Mouse (Mus musculus) right cerebral cortex, postnatal 36 days (tissue): ENCODE measurements around the gene Ube2v1.

Experiments
- DNase-seq, 2 experiments: peaks; one replicate each; pipeline ENCODE4 v3.0.0; 2022; ENCODE audit warnings: low spot score in 2 of 2, mixed read lengths in 1 of 2

The Ube2v1 gene

DNA sequence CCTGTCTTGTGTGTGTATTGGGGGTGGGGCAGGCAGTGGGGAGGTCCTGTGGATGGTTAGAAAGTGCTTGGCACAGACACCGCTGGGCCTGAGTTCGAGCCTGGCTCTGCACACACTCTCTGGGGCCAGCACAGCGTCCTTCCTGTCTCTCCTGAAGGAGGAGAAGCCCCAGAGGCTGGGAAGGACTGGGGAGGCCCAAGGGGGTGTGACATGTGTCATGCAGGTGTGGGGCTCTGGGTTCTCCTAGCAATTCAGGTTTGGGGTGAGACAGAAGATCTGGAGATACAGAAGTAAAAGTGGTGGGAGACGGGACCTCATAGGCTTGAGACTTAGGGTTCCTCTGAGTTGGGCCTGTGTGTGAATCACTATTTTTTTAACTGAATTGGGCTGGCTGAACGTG is 68.9 kb downstream of the Ube2v1 start:
- no peak for DNase-seq

DNA sequence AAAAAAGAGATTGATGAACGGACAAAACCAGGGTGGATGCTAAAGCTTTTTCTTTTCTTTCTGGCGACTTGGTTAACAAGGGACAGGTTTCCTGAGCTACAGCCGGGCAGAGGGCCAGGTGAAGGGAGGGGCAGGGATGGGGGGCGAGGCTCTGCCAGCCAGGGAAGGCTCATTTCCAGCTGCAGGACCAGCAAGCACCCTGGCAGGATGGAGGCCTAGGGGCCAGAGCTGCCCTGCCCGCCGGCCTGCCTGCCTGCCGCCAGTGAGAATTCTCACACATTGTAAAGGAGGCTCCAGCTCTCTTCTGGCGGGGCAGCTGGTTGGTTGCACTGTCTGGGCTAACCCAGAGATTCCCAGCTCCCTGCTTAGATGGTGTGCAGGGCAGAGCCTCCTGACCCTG is 69.8 kb downstream of the Ube2v1 start:
- DNase-seq: no peak

DNA sequence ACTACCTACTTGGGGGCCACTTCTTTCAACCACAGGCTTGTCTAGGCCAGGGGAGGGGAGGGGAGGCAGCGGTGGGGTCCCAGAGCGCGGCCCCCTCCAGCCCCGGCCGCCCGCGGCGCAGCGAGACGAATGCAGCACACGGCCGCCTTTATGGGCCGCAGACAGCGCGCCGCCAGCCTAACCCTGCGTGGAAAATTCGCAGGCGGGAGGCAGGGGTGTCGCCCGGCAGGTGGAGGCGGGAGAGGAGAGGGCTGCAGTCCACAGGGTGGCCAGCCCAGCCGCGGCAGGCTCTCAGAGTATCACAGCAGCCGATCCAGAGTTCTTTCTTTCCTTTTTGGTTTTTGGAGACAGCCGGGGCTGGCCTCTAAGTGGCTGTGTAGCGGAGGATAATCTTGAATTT is 72.5 kb downstream of the Ube2v1 start:
- DNase-seq: no peak
